Mouse (Mus musculus): ENCODE measurements around the gene Usp6nl. TPM values are rescaled to one million over a fixed set of nuclear protein-coding genes. Genes with fewer than 3 reads are reported as not detected.

Gene Usp6nl
- polyA plus RNA-seq, 1 experiment from 2014 or later, result 8.7 TPM

DNA sequence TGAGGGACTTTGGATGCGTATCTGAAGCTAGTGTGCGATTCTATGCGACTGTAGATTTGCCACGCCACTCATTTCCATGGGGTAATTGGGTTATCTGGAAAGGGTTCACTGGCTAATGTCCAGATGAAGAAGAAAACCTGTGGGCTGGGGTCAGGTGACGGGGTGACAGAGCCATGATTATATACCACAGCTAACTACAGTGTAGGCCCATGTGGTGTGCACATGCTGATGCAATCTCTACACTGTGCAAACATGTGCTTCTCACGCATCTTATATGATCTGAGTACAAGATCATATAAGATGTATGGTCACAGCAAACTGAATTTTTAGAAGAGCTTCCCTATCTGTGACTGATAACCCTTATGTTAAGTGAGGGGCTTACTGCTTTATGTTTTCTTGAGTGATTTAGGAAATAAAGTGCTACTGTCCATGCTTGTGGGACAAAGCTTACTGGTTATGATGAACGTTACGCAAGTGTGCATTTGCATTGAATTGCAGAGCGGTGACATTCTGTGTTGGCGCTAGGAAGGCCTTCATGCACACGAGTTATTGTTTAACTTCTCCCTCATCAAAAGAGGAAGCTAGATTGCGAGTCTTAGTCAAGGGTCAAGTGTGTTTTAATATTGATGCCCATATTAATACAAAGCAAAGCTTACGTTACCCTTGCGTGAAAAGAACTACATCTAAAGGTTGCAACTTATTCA is 12.7 kb downstream of the Usp6nl start:
- H3K27ac ChIP-seq, result no peak overlapping the region
- no peaks in the 10 kb centered on the region for H3K36me3 ChIP-seq
- no peak overlapping the region for H3K4me2 ChIP-seq
- no peak for ATAC-seq (ENCODE audit: insufficient number of reproducible peaks, low FRiP score, low TSS enrichment, low read depth)
- peaks cover 7% of the 10 kb centered on the region; the same call in 1 of the 2 replicates for H3K4me1 ChIP-seq
- H3K9ac ChIP-seq, result no peak overlapping the region
- H3K9me3 ChIP-seq, result no peaks in the 10 kb centered on the region
- H3K4me3 ChIP-seq, result no peak overlapping the region
- H3K27me3 ChIP-seq, result no peaks in the 10 kb centered on the region
- WGBS, result 82% methylated on average over 14 of the region's 14 CpGs

DNA sequence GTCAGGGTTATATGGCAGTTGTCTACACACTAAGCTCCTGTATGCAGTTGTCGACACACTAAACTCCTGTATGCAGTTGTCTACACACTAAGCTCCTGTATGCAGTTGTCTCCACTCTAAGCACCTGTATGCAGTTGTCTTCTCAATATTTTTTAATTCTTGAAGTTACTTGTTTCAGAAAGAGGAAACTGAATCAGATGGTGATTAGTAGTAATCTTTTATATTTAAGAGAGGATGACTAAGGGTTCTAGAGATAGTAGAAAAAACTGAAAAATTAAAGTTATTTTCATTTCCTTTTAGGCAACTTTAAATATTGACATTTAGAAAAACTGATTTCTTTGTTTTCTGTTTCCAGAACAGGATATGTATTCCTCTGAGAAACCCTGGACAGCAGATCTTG is 13.5 kb downstream of the Usp6nl start:
- H3K4me2 ChIP-seq, result no peak overlapping the region
- no peak overlapping the region for H3K9ac ChIP-seq
- peaks cover 10% of the 10 kb centered on the region for H3K4me1 ChIP-seq
- H3K4me3 ChIP-seq, result no peak overlapping the region
- no peaks in the 10 kb centered on the region for H3K9me3 ChIP-seq
- no peaks in the 10 kb centered on the region for H3K36me3 ChIP-seq
- no peak overlapping the region for H3K27ac ChIP-seq
- WGBS, result 88% methylated on average over 1 of the region's 1 CpGs
- no peak for ATAC-seq (ENCODE audit: insufficient number of reproducible peaks, low FRiP score, low TSS enrichment, low read depth)
- no peaks in the 10 kb centered on the region for H3K27me3 ChIP-seq

DNA sequence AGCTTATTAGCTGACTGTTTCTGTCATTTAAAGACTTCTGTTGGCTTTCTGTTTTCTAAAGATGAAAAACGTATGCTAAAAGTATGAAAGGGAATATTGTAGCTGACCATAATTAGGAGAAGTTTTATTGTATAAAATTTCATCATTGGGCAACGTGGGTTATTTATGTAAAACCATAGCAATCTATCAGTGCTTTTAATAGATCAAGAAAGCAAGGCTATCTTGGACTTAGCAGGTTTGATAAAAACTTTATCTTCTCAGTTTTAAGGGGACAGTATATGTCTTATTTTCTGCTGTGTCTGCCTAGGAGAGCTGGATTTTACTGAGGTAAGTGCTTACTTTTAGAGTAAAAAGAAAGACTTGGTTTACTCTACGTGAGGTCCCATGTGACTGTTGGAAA is 14.2 kb downstream of the Usp6nl start:
- Histone ChIP-seq H3K36me3 (no peaks in the 10 kb centered on the region), H3K27ac (no peak overlapping the region), H3K4me2 (no peak overlapping the region), H3K9ac (no peak overlapping the region), H3K4me1 (peaks cover 8% of the 10 kb centered on the region), H3K9me3 (no peaks in the 10 kb centered on the region), H3K27me3 (no peaks in the 10 kb centered on the region), H3K4me3 (no peak overlapping the region)
- WGBS, result 79% methylated on average over 3 of the region's 3 CpGs
- no peak for ATAC-seq (ENCODE audit: insufficient number of reproducible peaks, low FRiP score, low TSS enrichment, low read depth)

DNA sequence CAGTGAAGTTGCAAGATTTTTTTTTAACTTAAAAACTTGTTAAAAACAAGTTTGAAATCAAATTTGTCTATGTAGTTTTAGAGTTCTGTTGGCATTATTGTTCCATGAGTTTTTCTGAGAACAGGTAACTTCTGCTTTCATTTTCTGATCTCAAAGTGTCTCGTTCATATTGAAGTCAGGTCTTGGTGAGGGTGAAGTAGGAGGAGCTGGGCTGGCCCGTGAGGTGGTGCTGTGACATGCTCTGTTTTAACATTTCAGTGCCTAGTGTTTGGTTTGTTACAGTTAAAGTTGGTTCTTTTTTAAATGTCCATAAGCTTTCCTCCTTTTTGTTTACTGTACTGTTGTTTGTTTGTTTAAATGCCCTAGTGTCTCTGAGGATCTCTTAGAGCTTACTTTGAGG is 15.0 kb downstream of the Usp6nl start:
- ATAC-seq (ENCODE audit: insufficient number of reproducible peaks, low FRiP score, low TSS enrichment, low read depth), result no peak
- H3K4me3 ChIP-seq, result no peak overlapping the region
- 76% methylated on average over 2 of the region's 2 CpGs for WGBS
- peaks cover 3% of the 10 kb centered on the region; the same call in 1 of the 2 replicates for H3K4me1 ChIP-seq
- H3K36me3 ChIP-seq, result no peaks in the 10 kb centered on the region
- no peak overlapping the region for H3K27ac ChIP-seq
- H3K4me2 ChIP-seq, result no peak overlapping the region
- no peaks in the 10 kb centered on the region for H3K9me3 ChIP-seq
- no peak overlapping the region for H3K9ac ChIP-seq
- H3K27me3 ChIP-seq, result no peaks in the 10 kb centered on the region

DNA sequence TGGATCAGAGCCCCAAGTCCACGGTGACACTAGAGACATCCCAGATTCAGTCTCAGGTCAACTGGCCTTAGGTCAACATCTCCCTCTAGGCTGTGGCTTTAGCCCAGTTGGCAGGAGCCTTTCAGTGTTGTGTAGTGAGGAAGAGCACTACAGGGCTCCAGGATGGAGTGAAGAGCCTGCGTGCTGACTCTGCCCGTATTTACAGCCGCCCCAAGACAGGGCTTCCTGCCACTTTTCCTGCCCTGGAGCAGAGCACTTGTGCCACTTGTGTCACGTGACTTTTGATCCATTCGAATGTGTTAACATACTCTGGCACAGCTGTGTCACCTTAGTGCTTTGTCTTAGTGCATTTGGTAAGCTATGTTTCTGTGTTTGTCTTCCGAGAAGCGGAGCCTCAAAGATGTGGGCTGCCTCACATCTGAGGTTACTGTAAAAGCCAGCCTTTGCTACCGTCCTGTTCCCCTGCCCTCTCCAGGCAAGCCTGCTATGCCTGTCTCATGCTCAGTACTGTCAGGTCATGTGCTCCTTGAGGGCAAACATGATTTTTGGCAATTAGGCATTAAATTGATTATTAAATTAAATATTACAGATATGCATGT is 15.7 kb downstream of the Usp6nl start:
- Histone ChIP-seq H3K9ac (no peak overlapping the region), H3K9me3 (no peaks in the 10 kb centered on the region), H3K27me3 (no peaks in the 10 kb centered on the region), H3K4me1 (peaks cover 3% of the 10 kb centered on the region; the same call in 1 of the 2 replicates), H3K4me2 (no peak overlapping the region), H3K27ac (no peak overlapping the region), H3K36me3 (no peaks in the 10 kb centered on the region), H3K4me3 (no peak overlapping the region)
- WGBS, result 82% methylated on average over 9 of the region's 9 CpGs
- ATAC-seq (ENCODE audit: insufficient number of reproducible peaks, low FRiP score, low TSS enrichment, low read depth), result no peak

DNA sequence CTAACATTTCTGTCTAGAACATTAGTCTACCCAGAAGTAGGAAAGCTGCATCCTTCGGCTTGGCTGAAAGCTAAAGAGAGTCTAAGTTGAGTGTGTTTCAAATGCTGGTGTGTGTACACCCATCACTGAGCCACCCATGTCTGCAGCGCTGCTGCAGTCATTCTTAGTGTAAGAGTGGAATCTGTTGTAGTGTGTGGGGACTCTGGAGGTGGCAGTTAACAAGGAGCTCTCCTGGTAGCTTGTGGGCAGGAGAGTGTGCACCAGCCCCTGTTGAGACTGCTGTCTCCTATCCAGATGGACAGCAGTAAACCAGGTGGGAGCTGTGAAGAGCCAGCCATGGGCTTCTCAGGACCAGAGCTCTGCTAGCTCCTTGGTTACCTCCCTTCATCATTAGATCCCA is 18.0 kb downstream of the Usp6nl start:
- WGBS, result 87% methylated on average over 2 of the region's 2 CpGs

DNA sequence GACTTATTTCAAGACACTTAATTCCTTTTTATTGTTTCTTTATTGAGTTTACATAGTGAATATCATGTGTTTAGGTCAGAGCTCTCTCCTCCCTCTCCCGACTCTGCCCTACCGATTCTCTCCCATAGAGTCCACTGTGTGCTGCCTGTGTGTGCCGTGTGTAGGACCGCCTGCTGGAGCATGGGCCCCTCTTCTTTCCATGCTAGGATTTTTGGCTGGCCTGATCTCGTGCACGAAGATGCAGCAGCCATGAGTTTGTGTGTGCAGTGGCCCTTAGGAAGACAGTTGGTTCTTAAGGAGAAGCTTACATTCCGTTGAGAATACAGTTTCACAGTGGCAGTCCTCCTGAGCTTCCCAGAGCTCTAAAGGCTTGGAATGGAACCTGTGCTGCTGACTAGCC is 19.0 kb downstream of the Usp6nl start:
- Histone ChIP-seq H3K4me3 (no peak overlapping the region), H3K36me3 (no peaks in the 10 kb centered on the region), H3K4me1 (peaks cover 3% of the 10 kb centered on the region; the same call in 1 of the 2 replicates), H3K27ac (no peak overlapping the region), H3K4me2 (no peak overlapping the region), H3K9ac (no peak overlapping the region), H3K27me3 (no peaks in the 10 kb centered on the region), H3K9me3 (no peaks in the 10 kb centered on the region)
- no peak for ATAC-seq (ENCODE audit: insufficient number of reproducible peaks, low FRiP score, low TSS enrichment, low read depth)
- 69% methylated on average over 7 of the region's 7 CpGs for WGBS

More for the DNA sequence above, 18.0 kb downstream of the Usp6nl start:
- ATAC-seq (ENCODE audit: insufficient number of reproducible peaks, low FRiP score, low TSS enrichment, low read depth), result no peak
- H3K27me3 ChIP-seq, result no peaks in the 10 kb centered on the region
- H3K4me2 ChIP-seq, result no peak overlapping the region
- H3K4me1 ChIP-seq, result peaks cover 3% of the 10 kb centered on the region; the same call in 1 of the 2 replicates
- H3K9me3 ChIP-seq, result no peaks in the 10 kb centered on the region
- H3K27ac ChIP-seq, result no peak overlapping the region
- no peak overlapping the region for H3K4me3 ChIP-seq
- no peak overlapping the region for H3K9ac ChIP-seq
- no peaks in the 10 kb centered on the region for H3K36me3 ChIP-seq

DNA sequence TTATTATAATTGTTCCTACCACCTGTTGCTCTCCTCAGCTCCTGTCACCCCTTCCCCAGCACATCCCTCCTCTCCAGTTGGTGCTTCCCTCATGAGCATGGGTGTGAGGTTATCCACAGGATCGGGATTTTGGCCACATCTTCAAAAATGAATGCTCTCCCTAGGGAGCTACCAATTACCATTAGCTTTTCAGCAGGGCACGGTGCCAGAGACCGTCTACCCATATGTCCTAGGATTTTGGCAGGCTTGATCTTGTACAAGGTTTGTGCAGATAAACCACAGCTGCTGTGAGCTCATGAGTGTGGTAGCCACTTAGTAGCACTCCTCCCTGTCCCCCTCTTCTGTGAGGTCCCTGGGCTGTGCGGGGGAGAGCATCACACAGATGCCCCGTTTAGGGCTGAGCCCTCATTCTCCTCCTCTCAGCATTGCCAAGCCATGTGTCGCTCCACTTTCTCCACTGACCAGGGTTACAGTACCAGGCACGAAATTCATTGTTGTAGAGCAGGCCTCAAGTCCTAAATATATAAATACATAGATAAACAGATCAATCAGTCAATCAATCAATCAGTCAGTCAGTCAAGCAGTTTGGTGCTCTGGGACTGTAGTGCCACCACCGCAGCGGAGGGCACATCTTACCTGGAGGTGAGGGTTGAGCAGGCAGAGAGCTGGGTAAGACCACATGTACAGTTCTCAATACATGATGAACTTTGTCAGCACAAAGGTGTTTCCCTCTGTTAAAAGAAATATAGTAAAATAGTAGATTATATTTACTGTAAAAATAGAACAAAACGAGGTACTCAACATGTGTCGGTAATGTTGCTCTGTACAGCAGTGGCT is 27.0 kb downstream of the Usp6nl start:
- Histone ChIP-seq H3K4me1 (peaks cover 24% of the 10 kb centered on the region), H3K27me3 (no peaks in the 10 kb centered on the region), H3K27ac (no peak overlapping the region), H3K4me2 (no peak overlapping the region), H3K9ac (no peak overlapping the region), H3K36me3 (no peaks in the 10 kb centered on the region), H3K4me3 (no peak overlapping the region), H3K9me3 (no peaks in the 10 kb centered on the region)
- 69% methylated on average over 11 of the region's 11 CpGs for WGBS
- 0 out of 2 replicates have a peak, but pooled peaks have one; percentile 30 for ATAC-seq (ENCODE audit: insufficient number of reproducible peaks, low FRiP score, low TSS enrichment, low read depth)

DNA sequence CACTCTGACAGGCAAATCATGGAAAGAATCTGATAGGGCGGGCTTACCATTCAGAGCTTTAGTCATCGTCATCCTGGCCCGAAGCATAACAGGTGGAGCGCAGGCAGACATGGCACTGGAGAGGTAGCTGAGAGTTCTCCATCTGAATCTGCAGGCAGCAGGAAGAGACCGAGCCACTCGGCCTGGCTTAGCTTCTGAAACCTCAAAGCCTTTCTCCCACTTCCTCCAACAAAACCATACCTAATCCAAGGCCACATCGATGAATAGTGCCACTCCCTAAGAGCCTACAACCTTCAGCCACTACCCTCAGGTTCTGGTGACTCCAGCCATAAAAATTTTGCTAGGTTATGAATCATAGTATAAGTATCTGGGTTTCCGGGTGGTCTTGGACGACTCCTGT is 27.7 kb downstream of the Usp6nl start:
- Histone ChIP-seq H3K9ac (no peak overlapping the region), H3K36me3 (no peaks in the 10 kb centered on the region), H3K4me2 (no peak overlapping the region), H3K27me3 (no peaks in the 10 kb centered on the region), H3K27ac (no peak overlapping the region), H3K4me3 (no peak overlapping the region), H3K9me3 (no peaks in the 10 kb centered on the region), H3K4me1 (peaks cover 24% of the 10 kb centered on the region)
- no peak for ATAC-seq (ENCODE audit: insufficient number of reproducible peaks, low FRiP score, low TSS enrichment, low read depth)
- 68% methylated on average over 9 of the region's 9 CpGs for WGBS

DNA sequence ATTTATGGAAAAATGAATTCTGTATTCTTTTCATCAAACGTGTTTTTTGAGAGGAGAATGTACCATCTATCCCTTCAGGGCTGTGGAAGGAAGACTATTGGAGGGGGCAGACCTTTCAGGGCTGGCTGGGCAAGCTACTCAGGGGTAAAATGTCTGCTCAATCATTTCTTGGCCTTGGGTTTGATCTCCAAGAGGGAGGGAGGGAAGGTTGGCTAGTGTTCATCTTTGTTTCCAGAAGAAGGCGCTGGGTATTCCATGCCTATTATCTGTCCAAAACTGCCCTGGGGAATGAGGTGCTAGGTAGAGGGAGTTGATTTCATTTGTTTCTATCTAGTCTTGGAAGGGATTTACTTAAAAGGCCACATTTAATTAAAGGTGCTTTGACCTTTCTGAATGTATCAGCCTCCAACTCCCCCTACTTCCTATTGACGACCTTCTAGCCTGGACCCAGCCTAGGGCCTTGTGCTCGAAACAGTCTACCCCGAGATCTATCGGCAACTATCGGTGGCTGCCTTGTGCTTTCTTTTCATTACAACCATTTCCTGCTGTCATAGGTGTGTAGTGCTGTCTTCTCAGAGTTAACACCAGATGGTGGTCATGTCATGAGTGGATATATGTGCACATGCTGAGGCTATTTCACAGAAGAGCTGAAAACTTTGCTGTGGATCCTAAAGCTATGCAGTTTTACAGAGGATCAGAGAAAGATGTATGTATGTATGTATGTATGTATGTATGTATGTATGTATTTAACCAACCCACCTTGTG is 28.6 kb downstream of the Usp6nl start:
- Histone ChIP-seq H3K9ac (no peak overlapping the region), H3K4me3 (no peak overlapping the region), H3K4me1 (peaks cover 24% of the 10 kb centered on the region), H3K27ac (no peak overlapping the region), H3K36me3 (no peaks in the 10 kb centered on the region), H3K9me3 (no peaks in the 10 kb centered on the region), H3K27me3 (no peaks in the 10 kb centered on the region), H3K4me2 (no peak overlapping the region)
- 69% methylated on average over 7 of the region's 7 CpGs for WGBS
- no peak for ATAC-seq (ENCODE audit: insufficient number of reproducible peaks, low FRiP score, low TSS enrichment, low read depth)

DNA sequence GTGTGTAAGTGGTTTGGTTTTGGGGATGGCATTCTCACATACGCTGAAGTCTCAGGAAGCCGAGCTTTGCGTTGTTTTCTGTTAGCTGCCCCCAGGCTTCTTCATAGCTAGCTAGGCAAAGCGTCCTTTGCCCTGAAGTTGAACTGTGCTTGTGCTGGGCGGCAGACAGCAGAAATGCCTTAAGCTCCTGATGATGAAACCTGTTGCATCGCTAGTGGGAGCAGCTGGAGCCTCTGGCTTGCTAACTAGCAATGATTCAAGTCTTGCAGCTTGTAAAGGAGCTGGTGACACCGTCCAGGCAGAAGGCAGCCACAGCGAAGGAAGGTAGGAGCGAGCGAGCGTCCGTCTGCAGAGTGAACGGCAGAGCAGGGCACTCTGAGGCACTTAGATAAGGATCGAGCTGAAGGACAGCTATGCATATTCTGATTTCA is 30.1 kb downstream of the Usp6nl start:
- WGBS, result 10% methylated on average over 14 of the region's 14 CpGs
- no peak for ATAC-seq (ENCODE audit: insufficient number of reproducible peaks, low FRiP score, low TSS enrichment, low read depth)
- no peak overlapping the region for H3K9ac ChIP-seq
- H3K36me3 ChIP-seq, result no peaks in the 10 kb centered on the region
- H3K4me2 ChIP-seq, result peak overlapping the region; percentile 46
- peak overlapping the region; percentile 18 for H3K4me3 ChIP-seq
- H3K27me3 ChIP-seq, result no peaks in the 10 kb centered on the region
- peaks cover 24% of the 10 kb centered on the region for H3K4me1 ChIP-seq
- no peaks in the 10 kb centered on the region for H3K9me3 ChIP-seq
- H3K27ac ChIP-seq, result peak overlapping the region; percentile 74
